Mouse (Mus musculus) G1E-ER4 (cell line): Measurements from ENCODE around the gene Ppp4r3a. TPM values are rescaled to one million over a fixed set of nuclear protein-coding genes. Genes with fewer than 3 reads are reported as not detected.

Experiments used
- GATA1 ChIP-seq: IDR thresholded peaks from one replicate; pipeline ENCODE4 v1.8.0; 2012; ENCODE audit warnings: low read length, inconsistent platforms
- polyA plus RNA-seq: library from polyadenylated mRNA; stranded (reverse); fragments of >175 nt; gene quantifications from 2 replicates; pipeline ENCODE4 v1.2.3, GENCODE M21; 2012

Gene Ppp4r3a
- polyA plus RNA-seq, 1 experiment: 69.1 TPM

DNA sequence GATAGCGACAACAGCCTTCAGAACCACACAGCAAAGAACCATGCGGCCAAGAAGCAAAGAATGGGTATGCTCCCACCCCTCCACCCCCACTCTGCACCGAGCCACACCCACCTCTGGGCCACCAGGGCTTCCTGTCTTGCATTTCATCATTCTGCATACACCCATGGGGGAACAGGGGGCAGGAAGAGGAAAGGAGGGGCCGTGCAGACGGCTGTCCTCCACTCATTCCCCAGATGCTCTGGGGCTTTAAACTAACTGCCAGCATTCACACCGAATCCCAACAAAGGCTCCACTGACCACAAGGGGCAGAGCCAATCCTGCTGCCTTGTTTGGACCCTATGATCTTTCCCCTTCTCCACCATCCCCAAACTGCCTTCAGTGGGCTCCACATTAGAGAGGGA is 65.5 kb downstream of the Ppp4r3a start:
- no peak for TF ChIP-seq GATA1

DNA sequence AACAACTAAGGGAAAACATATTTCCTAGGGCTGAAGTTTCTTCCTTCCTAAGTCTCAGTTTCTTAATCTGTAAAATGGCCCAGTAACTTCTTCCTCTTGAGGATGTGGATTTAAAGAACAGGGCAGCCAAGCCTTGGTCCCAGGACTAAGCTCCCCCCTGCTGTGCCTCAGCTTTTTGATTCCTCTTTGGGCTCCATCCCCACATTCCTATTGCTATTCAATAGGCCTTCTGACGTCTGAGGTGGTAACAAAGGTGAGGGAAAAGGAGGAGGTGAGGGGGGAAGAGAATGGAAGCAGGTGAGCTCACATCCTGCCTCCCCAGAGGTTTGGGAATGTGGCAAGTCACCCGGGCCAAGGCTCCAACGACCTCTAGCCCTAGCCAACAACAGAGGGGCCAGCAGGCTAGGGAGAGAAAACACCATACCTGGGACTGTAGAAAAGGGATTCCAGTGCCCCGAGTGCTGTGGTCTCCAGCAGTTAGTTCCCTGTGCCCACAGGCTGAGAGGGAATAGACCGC is 67.0 kb downstream of the Ppp4r3a start:
- no peak for TF ChIP-seq GATA1

DNA sequence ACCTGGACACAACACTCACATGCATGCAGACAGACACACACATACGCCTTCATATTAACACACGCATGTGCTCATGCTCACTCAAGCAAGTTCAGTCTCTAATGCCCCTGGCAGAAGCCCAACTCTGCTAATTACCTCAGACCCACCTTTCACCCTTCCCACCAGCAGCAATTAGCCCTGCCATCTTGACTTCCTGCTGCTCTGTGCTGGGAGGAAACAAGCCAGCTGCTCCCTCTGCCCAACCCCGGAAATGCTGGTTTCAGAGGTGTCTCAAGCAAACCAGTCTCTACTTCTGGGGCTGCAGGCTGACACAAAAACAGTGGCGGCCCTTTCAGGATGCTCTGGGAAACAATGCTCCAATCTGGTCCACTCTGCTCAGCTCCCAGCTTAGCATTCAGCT is 67.6 kb downstream of the Ppp4r3a start:
- no peak for TF ChIP-seq GATA1

DNA sequence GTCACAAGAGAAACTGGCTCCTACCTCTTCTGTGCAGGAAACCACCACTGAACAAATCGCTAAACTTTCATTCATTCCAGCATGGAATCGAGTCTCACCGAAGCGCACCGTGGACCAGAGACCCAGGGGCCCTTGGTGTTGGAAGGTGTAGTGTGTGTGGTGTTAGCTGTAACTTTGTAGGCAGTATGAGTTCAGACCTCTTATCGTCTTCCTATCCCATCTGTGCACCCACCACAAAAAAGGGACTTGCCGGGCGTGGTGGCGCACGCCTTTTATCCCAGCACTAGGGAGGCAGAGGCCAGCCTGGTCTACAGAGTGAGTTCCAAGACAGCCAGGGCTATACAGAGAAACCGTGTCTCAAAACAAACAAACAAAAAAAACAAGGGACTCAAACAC is 68.3 kb downstream of the Ppp4r3a start:
- no peak for TF ChIP-seq GATA1

DNA sequence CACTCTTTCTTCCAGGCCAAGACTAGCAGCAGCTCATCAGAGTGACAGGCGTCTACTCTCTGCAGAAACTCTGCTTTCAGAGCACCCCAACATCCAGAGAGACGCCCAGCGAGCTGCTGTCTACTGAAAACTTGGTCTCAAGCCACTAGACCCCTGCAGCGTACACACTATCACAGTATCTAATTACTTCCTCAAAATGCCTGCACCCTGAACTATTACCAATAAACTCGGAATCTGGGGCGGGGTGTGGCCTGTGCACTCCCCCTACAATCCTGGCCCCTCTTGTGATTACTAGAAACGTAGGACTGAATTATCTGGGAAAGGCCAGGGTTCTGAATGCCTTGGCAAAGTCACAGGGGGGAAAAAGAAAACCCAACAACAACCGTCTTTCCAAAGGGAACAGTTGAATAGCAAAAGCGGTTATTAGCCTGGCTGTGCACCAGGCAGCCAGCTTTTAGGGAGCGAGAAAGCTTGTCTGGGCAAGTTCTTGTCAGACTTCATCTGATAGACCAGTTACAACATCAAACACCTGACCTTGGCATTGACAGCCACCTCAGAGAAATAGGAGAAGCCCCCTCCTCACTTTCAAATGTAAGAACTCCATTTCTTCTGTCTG is 68.8 kb downstream of the Ppp4r3a start:
- no peak for TF ChIP-seq GATA1

DNA sequence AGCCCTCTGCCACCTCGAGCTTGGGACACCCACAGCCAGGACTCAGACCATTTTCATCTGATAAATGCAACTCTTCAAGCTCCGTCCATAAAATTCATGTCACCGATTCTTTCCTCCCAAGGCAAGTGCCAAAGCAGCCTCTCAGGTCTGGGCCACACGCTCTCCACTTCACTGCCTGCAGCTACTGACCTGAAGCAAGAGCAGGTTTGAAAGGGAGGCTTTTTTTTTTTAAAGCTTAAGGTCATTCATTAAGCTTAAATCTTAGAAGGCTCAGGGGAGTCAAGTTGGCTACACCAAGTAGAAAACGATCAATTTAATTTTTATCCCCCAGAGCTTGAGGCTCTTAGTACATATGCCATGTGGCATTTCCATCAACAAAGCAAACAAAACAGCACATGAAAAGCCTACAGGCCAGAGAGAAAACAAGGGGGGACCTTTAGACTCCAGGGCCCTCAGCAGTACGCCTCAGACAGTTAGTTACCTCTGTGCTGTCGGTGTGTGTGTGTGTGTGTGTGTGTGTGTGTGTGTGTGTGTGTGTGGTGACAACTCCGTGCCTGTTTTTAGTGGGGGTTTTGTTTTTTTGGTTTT is 70.3 kb downstream of the Ppp4r3a start:
- no peak for TF ChIP-seq GATA1

DNA sequence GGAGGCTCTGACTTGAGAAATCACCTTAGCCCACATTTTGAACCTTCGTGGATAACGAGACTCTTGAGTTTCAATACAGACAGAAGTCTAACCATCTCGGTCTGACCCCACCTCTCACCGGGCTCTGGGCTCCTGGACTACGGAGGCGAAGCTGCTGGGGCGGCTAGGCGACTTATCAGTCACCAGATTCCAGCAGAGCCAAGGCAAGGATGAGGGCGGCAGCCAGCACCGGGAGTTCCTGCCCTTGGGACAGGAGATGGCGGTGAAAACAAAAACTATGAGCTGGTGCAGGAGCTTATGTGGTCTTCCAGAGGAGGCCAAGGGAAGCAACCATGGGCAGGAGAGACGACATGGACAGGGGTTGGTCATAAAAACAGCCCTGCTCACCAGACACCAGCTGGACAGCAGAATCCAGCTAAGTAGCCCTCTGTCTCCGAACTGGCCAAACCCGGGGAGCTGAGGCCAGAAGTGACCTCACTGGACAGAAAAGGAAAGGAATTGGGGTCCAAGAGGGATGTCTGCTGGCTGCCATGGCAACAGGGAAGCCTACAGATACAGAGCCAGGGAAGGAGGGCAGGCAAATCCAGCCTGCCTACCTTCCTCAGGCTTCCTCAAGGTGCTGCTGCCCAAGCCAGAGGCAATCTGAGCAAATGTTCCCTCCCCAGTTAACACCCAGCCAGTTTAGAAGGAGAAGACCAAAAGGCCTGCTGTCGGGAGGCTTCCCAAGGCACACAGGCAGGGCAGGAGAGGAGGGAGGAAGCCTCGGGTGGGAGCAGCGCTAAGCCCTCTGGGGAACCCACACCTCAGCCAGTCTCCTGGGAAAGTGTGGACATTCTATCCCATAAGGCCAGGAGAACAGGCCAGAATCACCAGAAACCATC is 71.1 kb downstream of the Ppp4r3a start:
- no peak for TF ChIP-seq GATA1

DNA sequence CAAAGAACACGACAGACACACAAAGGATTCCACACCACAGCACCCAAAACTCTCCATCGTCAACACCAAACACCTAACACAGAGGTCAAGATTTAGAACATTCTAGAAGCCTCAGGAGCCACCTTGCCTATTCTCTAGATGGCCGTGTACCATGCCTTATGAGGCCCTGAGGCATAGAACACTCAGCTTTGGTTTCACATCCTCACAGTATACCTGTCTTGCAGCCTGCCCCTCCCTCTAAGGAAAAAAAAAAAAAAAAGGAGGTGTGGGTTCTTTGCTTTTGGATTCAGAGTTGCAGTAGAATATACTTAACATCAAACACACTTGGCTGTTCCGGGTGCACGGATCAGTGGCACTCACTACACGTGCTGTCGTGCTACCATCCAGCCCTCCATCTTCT is 72.5 kb downstream of the Ppp4r3a start:
- no peak for TF ChIP-seq GATA1

DNA sequence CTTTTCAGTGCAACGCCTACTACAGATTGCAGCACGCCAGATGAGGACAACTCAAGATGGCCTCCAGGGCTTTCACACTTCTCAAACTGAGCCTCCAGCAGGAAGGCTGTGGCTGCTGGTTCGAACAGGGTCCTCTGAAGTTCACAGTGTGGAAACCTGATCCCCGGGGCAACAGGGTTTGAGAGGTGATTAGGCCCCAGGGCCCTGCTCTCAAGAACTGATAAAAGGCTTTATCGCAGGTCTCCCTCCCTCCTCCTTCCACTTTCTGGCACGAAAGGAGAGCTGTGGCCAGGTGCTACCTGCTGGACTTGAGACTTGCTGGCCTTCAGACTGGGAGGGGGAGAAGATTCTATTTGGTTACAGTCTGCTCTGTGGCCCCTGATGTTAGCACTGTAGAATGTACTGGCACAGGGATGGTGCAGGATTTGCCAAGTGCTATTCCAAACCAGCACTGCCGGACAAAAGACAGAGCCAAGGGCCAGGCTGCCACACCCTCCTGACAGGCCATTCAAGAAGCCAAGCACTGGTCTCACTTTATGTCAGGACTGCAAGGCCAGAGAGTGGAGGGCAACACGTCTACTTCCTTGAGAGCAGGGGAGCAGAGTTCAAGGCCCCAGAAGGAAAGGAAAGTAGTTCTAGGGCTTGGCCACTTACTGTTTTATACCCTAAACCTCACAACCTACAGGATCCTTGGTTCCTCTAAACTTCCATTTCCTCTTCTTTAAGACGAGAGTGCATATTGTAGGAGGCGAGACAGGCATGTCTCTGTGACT is 73.2 kb downstream of the Ppp4r3a start:
- no peak for TF ChIP-seq GATA1

DNA sequence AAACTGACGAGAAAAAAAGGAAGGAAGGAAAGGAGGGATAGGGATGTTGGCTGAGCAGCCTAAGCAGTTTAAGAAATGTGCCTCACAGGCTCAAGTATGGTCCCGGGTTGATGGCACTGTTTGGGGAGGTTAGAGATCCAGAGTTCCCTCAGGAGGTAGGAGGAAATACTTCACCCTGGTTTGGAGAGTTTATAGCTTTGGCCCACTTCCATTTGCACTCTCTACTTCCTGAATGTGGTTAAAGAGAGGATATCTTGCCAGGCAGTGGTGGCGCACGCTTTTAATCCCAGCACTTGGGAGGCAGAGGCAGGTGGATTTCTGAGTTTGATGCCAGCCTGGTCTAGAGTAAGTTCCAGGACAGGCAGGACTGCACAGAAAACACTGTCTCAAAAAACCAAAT is 74.3 kb downstream of the Ppp4r3a start:
- no peak for TF ChIP-seq GATA1

DNA sequence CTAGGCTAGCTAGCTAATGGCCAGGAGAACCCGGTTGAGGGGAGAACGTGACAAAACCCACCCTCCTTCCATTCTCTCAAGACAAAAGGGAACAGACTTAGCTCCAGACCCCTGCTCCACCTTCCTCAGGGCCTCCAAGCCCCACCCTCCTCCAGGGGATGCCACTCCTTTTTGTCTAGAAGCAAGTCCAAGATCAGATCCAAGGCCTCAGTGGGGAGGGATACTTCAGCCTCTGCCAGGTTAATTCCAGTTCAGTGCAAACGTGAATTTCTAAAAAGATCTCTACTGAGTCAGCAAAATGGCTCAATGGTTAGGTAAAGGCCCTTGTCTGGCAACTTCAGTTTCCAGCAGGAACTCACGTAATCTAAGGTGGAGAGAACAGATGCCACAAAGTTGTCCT is 74.9 kb downstream of the Ppp4r3a start:
- no peak for TF ChIP-seq GATA1

DNA sequence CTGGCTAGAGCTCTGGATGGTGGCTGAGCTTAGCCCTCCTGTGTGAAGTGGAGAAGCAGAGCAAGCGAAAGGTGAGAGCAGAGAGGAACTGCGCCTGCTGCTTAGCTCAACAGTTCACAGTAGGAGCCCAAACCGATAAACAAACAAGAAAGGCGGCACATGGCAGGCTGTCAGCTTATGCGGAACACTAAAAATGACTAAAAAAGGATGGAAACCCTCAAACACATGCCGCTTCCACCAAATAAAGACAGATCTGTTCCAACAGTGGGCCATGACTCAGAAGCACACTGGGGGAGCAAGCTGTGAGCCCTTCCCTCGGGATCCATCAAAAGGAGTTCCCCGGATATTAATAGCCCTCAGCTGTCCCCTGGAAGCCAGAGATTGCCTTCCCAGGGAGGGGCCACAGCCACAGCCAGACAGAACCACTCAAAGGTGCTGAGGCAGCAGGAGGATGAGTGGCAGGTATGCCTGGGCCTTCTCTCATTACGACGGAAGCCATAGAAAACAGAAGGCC is 75.5 kb downstream of the Ppp4r3a start:
- TF ChIP-seq GATA1: no peak

DNA sequence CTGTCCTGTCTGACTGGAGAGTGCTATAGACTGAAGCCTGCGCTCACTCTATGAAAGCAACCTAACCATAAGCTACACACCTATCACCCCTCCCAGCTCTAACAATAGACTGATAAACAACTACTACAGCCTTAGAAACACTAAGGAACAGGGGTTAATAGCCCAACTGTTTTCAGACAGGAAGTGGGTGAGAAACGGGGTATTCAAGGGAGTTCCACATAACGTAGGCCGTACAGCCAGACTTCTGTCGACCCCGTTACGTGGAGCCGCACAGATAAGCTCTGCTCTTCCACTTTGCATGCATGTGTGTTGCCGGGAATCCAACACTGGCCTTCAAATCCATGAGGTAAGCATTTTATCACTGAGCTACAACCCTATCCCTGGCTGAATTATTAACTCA is 76.1 kb downstream of the Ppp4r3a start:
- no peak for TF ChIP-seq GATA1

DNA sequence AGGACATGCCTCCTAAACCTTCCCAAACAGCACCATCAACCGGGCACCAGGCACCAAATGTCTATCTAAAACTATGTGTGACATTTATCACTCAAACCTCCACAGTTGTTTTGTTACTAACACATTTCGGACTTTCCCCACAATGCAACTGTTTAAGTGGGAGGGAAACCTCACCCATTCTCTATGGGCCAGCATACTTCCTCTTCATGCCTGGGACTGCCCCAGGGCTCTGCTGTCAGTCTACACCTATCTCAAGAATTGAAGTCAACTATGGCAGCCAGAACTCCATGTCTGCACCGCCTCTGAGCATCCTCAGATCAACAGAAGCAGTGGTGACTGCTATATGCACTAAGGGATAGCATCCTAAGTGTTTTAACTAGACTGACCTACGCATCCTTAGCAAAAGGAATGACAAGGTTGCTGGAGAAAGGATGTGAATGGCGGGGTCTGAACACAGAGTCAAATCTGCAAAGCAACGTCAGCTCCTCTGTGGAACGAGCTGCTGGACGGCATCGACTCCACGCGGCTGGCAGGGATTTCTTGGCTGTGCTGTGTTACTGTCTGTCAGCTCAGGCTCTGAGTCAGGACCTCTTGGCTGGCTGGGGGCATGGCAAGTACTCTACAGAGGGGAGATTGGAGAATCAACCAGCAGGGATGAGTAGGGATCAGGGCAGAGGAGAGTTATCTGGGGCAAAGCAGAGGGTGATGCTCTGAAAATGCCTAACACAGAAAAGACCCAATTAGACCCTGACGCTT is 77.7 kb downstream of the Ppp4r3a start:
- no peak for TF ChIP-seq GATA1

DNA sequence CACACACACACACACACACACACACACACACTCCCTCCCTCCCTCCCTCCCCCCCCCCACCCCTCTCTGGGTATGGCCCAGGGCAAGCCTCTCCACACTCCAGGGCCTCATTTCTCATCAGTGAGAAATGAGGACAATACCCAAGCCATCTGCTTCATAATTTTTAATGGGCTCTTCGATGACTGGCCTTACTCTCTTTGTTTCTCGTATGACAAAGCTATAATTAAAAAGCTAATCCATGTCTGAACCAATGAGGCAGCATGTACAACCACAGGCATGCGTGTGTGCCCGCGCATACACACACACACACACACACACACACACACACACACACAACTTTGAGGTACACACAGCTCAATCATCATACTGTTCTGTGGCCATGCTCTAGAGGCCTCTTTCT is 78.5 kb downstream of the Ppp4r3a start:
- no peak for TF ChIP-seq GATA1
